Mouse (Mus musculus) midbrain, embryonic 12.5 days (tissue): Measurements from ENCODE around the gene Eaf2. TPM values are rescaled to one million over a fixed set of nuclear protein-coding genes. Genes with fewer than 3 reads are reported as not detected.

Source experiments
- ATAC-seq: fragments of 200-750 bp; cut with Nextera tagmentation; 2 replicates; pipeline ENCODE4 v1.8.0; 2017; ENCODE audit warnings: low read depth, moderate TSS enrichment, moderate library complexity; ENCODE audit not compliant: low FRiP score
- H3K27ac ChIP-seq: fragments of 300-500 bp; sonication (generic); replicated peaks from 2 replicates; pipeline ENCODE4 v1.5.1; 2016; ENCODE audit warnings: mild to moderate bottlenecking
- H3K27me3 ChIP-seq: fragments of 300-500 bp; sonication (generic); 2 replicates; pipeline ENCODE4 v1.6.1; 2016; ENCODE audit warnings: mild to moderate bottlenecking
- H3K36me3 ChIP-seq: fragments of 300-500 bp; sonication (generic); 2 replicates; pipeline ENCODE4 v1.6.1; 2016
- H3K4me1 ChIP-seq: fragments of 300-500 bp; sonication (generic); 2 replicates; pipeline ENCODE4 v1.6.1; 2016
- H3K4me2 ChIP-seq: fragments of 300-500 bp; sonication (generic); replicated peaks from 2 replicates; pipeline ENCODE4 v1.6.1; 2016; ENCODE audit warnings: mild to moderate bottlenecking, moderate library complexity
- H3K4me3 ChIP-seq: fragments of 300-500 bp; sonication (generic); 2 replicates; pipeline ENCODE4 v1.5.1; 2016; ENCODE audit warnings: mild to moderate bottlenecking
- H3K9ac ChIP-seq: fragments of 300-500 bp; sonication (generic); replicated peaks from 2 replicates; pipeline ENCODE4 v1.6.1; 2016; ENCODE audit warnings: mild to moderate bottlenecking, moderate library complexity
- H3K9me3 ChIP-seq: fragments of 300-500 bp; sonication (generic); 2 replicates; pipeline ENCODE4 v1.6.1; 2016; ENCODE audit warnings: mild to moderate bottlenecking
- WGBS: fragments of 180-500 bp; shearing (Covaris S2); methylation state at CpG from one replicate; pipeline ENCODE4 v1.1.7; 2016; 5-methylcytosine and 5-hydroxymethylcytosine counted together
- microRNA-seq: library from miRNA; unstranded; fragments of <30 nt; microRNA quantifications from one replicate; pipeline ENCODE4, GENCODE M21; 2017
- polyA plus RNA-seq: library from polyadenylated mRNA; unstranded; fragments of >200 nt; fragmentation: Nextera tagmentation; extraction: Ambion mirVana; gene quantifications from 2 replicates; pipeline ENCODE4 v1.2.1, GENCODE M21; 2016

Gene Eaf2
- polyA plus RNA-seq, 1 experiment from 2014 or later = 0.70 TPM

DNA sequence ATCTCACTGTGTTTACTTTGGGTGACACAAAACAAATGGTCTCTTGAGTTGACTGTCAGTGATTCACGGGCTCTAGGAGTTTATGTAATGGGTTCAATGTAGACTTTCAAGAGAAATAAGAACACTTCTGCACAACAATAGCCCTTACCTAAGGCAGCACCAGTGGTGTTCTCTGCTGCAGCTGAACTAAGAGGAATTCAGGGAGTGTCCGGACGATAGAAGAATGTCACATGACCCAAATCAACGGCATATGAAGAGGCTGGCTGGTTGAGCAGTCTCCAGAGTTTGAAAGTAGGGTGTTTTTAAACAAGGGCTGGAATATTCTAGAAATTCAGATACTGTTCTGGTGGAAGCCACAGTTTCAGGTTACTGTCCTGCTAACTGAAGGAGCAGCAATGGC, 127.7 kb downstream of the Eaf2 start:
- Histone ChIP-seq H3K9ac (no peak overlapping the region), H3K36me3 (no peaks in the 10 kb centered on the region), H3K4me2 (no peak overlapping the region), H3K4me1 (no peaks in the 10 kb centered on the region), H3K9me3 (no peaks in the 10 kb centered on the region), H3K27ac (no peak overlapping the region), H3K4me3 (no peak overlapping the region), H3K27me3 (no peaks in the 10 kb centered on the region)
- 87% methylated on average over 4 of the region's 4 CpGs for WGBS
- no peak for ATAC-seq

DNA sequence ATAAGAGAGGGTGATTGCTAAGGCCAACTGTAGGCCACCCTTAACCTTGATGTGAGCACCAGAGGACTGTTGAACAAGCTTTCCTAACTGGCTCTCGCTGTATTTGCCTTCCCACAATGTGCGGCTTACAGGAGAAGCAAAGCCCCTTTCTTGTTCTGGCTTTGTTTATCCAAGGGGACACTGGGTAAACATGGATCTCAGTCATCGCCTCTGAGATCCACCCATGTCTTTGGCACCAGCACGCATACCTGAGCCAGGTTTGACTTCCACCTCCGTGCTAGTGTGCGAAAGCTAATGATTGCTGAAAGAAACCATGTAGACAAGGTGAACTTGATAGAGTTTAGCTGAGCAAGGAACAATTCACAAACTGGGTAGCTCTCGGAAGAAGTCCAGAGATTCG, 131.2 kb downstream of the Eaf2 start:
- Histone ChIP-seq H3K4me1 (no peaks in the 10 kb centered on the region), H3K9ac (no peak overlapping the region), H3K4me3 (no peak overlapping the region), H3K27me3 (no peaks in the 10 kb centered on the region), H3K27ac (no peak overlapping the region), H3K4me2 (no peak overlapping the region), H3K9me3 (no peaks in the 10 kb centered on the region), H3K36me3 (no peaks in the 10 kb centered on the region)
- WGBS = 84% methylated on average over 8 of the region's 8 CpGs
- no peak for ATAC-seq

Small RNAs within 50 kb of the gene (microRNA-seq; reads per million reads assigned to microRNA genes)
- gene Gm22617 = not detected

Other genes starting within 250 kb of the Eaf2 start
- gene Cd86, start 208.9 kb downstream of the Eaf2 start, polyA plus RNA-seq = 1.2 and 1.7 TPM in 2 replicates
- gene Ildr1, start 181.0 kb downstream of the Eaf2 start, polyA plus RNA-seq = not detected in 2 replicates
- 1.2 and 2.9 TPM in 2 replicates for gene Slc15a2, start 90.0 kb downstream of the Eaf2 start, polyA plus RNA-seq
- gene Iqcb1, start 46.6 kb downstream of the Eaf2 start, polyA plus RNA-seq = 67.8 and 69.7 TPM in 2 replicates
- gene Golgb1, start 137 bp upstream of the Eaf2 start, polyA plus RNA-seq = 90.7 and 94.9 TPM in 2 replicates
- 2.6 and 3.5 TPM in 2 replicates for gene Hcls1, start 60.0 kb upstream of the Eaf2 start, polyA plus RNA-seq
- gene Fbxo40, start 115.5 kb upstream of the Eaf2 start, polyA plus RNA-seq = not detected in 2 replicates
- gene Polq, start 136.8 kb upstream of the Eaf2 start, polyA plus RNA-seq = 10.3 and 11.1 TPM in 2 replicates